Comparison of ENCODE assay signal across 18 mouse cellular contexts in genomic region chr6:124742839-124743514, GRCm38 (mm10). TPM values are rescaled to one million over a fixed set of nuclear protein-coding genes. Genes with fewer than 3 reads are reported as not detected.
DNase-seq lines count a peak whose midpoint lies in the region; ATAC-seq lines count a peak whose summit lies in the region.
"Had no signal": no experiment of that assay in that cellular context is flagged by ENCODE, and none has a peak within 500 bp of the region (broad histone marks: within the 10 kb centered on the region; RNA-seq: fewer than 3 reads in every experiment).

No protein-coding gene starts in this region.

- WGBS in intestine, embryonic 16.5 days: 90% methylated on average over 15 of the region's 15 CpGs
- WGBS in intestine, embryonic 15.5 days: 90% methylated on average over 15 of the region's 15 CpGs
- WGBS in neural tube, embryonic 13.5 days: 92% methylated on average over 15 of the region's 15 CpGs
- WGBS in limb, embryonic 15.5 days: 90% methylated on average over 15 of the region's 15 CpGs

- peaks cover 14% of the 10 kb centered on the region; the same call in 1 of the 2 replicates for H3K36me3 ChIP-seq in intestine, embryonic 16.5 days (ENCODE audit: control insufficient read depth, insufficient read depth, low read length)
- peaks cover 26% of the 10 kb centered on the region for H3K36me3 ChIP-seq in intestine, embryonic 15.5 days
- peaks cover 42% of the 10 kb centered on the region for H3K36me3 ChIP-seq in neural tube, embryonic 13.5 days
- peaks cover 43% of the 10 kb centered on the region for H3K36me3 ChIP-seq in limb, embryonic 15.5 days

- no peak overlapping the region for H3K27ac ChIP-seq in intestine, embryonic 16.5 days (ENCODE audit: low read length)
- no peak overlapping the region for H3K27ac ChIP-seq in intestine, embryonic 15.5 days
- H3K27ac ChIP-seq in neural tube, embryonic 13.5 days (replicated peaks): no peak overlapping the region
- 0 out of 2 replicates have a peak overlapping the region, but pooled peaks have one; percentile 43 for H3K27ac ChIP-seq in limb, embryonic 15.5 days

- no peak overlapping the region for H3K4me2 ChIP-seq in intestine, embryonic 16.5 days (ENCODE audit: low read depth, low read length)
- H3K4me2 ChIP-seq in intestine, embryonic 15.5 days (replicated peaks): no peak overlapping the region
- no peak overlapping the region for H3K4me2 ChIP-seq in neural tube, embryonic 13.5 days
- H3K4me2 ChIP-seq in limb, embryonic 15.5 days: no peak overlapping the region
- H3K4me2 ChIP-seq: forebrain, embryonic 13.5 days; heart, embryonic 15.5 days; midbrain, embryonic 11.5 days had no signal

- ATAC-seq in intestine, embryonic 16.5 days: no peak
- no peak for ATAC-seq in intestine, embryonic 15.5 days
- no peak for ATAC-seq in neural tube, embryonic 13.5 days (ENCODE audit: low read depth)
- no peak for ATAC-seq in limb, embryonic 15.5 days (ENCODE audit: insufficient number of reproducible peaks, low FRiP score, low TSS enrichment, low read depth)
- no peak for ATAC-seq in activated CD4-positive, CD25-positive, alpha-beta regulatory T cell, adult 4 months
- ATAC-seq: forebrain, embryonic 13.5 days had no signal

- H3K9ac ChIP-seq in intestine, embryonic 16.5 days (ENCODE audit: low read depth, low read length): peak overlapping the region; percentile 4; the same call in 1 of the 2 replicates
- no peak overlapping the region for H3K9ac ChIP-seq in intestine, embryonic 15.5 days
- 0 out of 2 replicates have a peak overlapping the region, but pooled peaks have one; percentile 3 for H3K9ac ChIP-seq in neural tube, embryonic 13.5 days
- H3K9ac ChIP-seq in limb, embryonic 15.5 days: no peak overlapping the region
- H3K9ac ChIP-seq: forebrain, embryonic 13.5 days; heart, embryonic 15.5 days had no signal

- no peaks in the 10 kb centered on the region for H3K27me3 ChIP-seq in intestine, embryonic 16.5 days (replicated peaks; ENCODE audit: control insufficient read depth, insufficient read depth, low read length)
- H3K27me3 ChIP-seq in intestine, embryonic 15.5 days (replicated peaks): no peaks in the 10 kb centered on the region
- H3K27me3 ChIP-seq in neural tube, embryonic 13.5 days: no peaks in the 10 kb centered on the region
- no peaks in the 10 kb centered on the region for H3K27me3 ChIP-seq in limb, embryonic 15.5 days
- H3K27me3 ChIP-seq: forebrain, embryonic 13.5 days; heart, embryonic 15.5 days; liver, embryonic 13.5 days had no signal

- H3K9me3 ChIP-seq in intestine, embryonic 16.5 days (ENCODE audit: control insufficient read depth, low read length): no peaks in the 10 kb centered on the region
- no peaks in the 10 kb centered on the region for H3K9me3 ChIP-seq in intestine, embryonic 15.5 days
- no peaks in the 10 kb centered on the region for H3K9me3 ChIP-seq in neural tube, embryonic 13.5 days
- no peaks in the 10 kb centered on the region for H3K9me3 ChIP-seq in limb, embryonic 15.5 days
- H3K9me3 ChIP-seq: forebrain, embryonic 13.5 days; heart, embryonic 15.5 days; liver, embryonic 13.5 days had no signal

- H3K4me3 ChIP-seq in intestine, embryonic 16.5 days (ENCODE audit: low read length): no peak overlapping the region
- H3K4me3 ChIP-seq in intestine, embryonic 15.5 days (replicated peaks): no peak overlapping the region
- no peak overlapping the region for H3K4me3 ChIP-seq in neural tube, embryonic 13.5 days
- no peak overlapping the region for H3K4me3 ChIP-seq in limb, embryonic 15.5 days
- H3K4me3 ChIP-seq: forebrain, embryonic 13.5 days; heart, embryonic 15.5 days; liver, embryonic 13.5 days had no signal

- H3K4me1 ChIP-seq in intestine, embryonic 16.5 days (ENCODE audit: control insufficient read depth, insufficient read depth, low read length): peaks cover 37% of the 10 kb centered on the region
- peaks cover 37% of the 10 kb centered on the region for H3K4me1 ChIP-seq in intestine, embryonic 15.5 days (replicated peaks)
- peaks cover 55% of the 10 kb centered on the region for H3K4me1 ChIP-seq in neural tube, embryonic 13.5 days (replicated peaks)
- peaks cover 55% of the 10 kb centered on the region for H3K4me1 ChIP-seq in limb, embryonic 15.5 days

- peak; percentile 31 to 36 for DNase-seq in cerebellum, adult 18-20 months
- DNase-seq in cerebellum, postnatal 4 days (ENCODE audit: low spot score in 2 of 2): no peak
- DNase-seq in neural tube, embryonic 10.5 days (ENCODE audit: extremely low spot score, low spot score): no peak
- DNase-seq: kidney, postnatal 4 days; liver, embryonic 13.5 days; lung, postnatal 10 days; right cerebral cortex, postnatal 25 days had no signal

RNA-seq across cellular contexts. Expression of gene Grcc10, which starts 1.8 kb away (rescaled TPM):
- polyA plus RNA-seq in intestine, embryonic 16.5 days (2015; fragmentation: Nextera tagmentation; extraction: Ambion mirVana): 309 and 334 TPM in 2 replicates
- 337 and 341 TPM in 2 replicates for polyA plus RNA-seq in intestine, embryonic 15.5 days (2015; fragmentation: Nextera tagmentation; extraction: Ambion mirVana)
- polyA plus RNA-seq in neural tube, embryonic 13.5 days (2015; fragmentation: Nextera tagmentation; extraction: Ambion mirVana): 687 and 693 TPM in 2 replicates
- 356 and 402 TPM in 2 replicates for polyA plus RNA-seq in limb, embryonic 15.5 days (2015; fragmentation: Nextera tagmentation; extraction: Ambion mirVana)
- 100 to 1,000 TPM; 529 to 630 TPM for polyA plus RNA-seq in activated CD4-positive, CD25-positive, alpha-beta regulatory T cell, adult 4 months (2017; shearing (Covaris generic))

RNA-seq across cellular contexts. Expression of gene Ptpn6, which starts 4.5 kb away (rescaled TPM):
- 20.4 and 22.5 TPM in 2 replicates for polyA plus RNA-seq in intestine, embryonic 16.5 days (2015; fragmentation: Nextera tagmentation; extraction: Ambion mirVana)
- polyA plus RNA-seq in intestine, embryonic 15.5 days (2015; fragmentation: Nextera tagmentation; extraction: Ambion mirVana): 16.7 and 17.7 TPM in 2 replicates
- polyA plus RNA-seq in neural tube, embryonic 13.5 days (2015; fragmentation: Nextera tagmentation; extraction: Ambion mirVana): 6.0 and 7.9 TPM in 2 replicates
- polyA plus RNA-seq in limb, embryonic 15.5 days (2015; fragmentation: Nextera tagmentation; extraction: Ambion mirVana): 17.4 and 17.8 TPM in 2 replicates
- polyA plus RNA-seq in activated CD4-positive, CD25-positive, alpha-beta regulatory T cell, adult 4 months (2017; shearing (Covaris generic)): 100 to 1,000 TPM; 138 to 144 TPM

RNA-seq across cellular contexts. Expression of gene Gm45234, which starts 12.8 kb away (rescaled TPM):
- polyA plus RNA-seq in intestine, embryonic 16.5 days (2015; fragmentation: Nextera tagmentation; extraction: Ambion mirVana): not detected in 2 replicates
- polyA plus RNA-seq in intestine, embryonic 15.5 days (2015; fragmentation: Nextera tagmentation; extraction: Ambion mirVana): not detected in 2 replicates
- polyA plus RNA-seq in neural tube, embryonic 13.5 days (2015; fragmentation: Nextera tagmentation; extraction: Ambion mirVana): not detected in 2 replicates
- 0.10 TPM in 1 of 2 replicates, not detected in the other for polyA plus RNA-seq in limb, embryonic 15.5 days (2015; fragmentation: Nextera tagmentation; extraction: Ambion mirVana)
- not detected for polyA plus RNA-seq in activated CD4-positive, CD25-positive, alpha-beta regulatory T cell, adult 4 months (2017; shearing (Covaris generic))
- polyA plus RNA-seq: embryonic facial prominence, embryonic 14.5 days; forebrain, embryonic 13.5 days; gonadal fat pad, adult 2 months; heart, embryonic 15.5 days; intestine, embryonic 14.5 days; liver, embryonic 13.5 days; midbrain, embryonic 11.5 days had no signal

RNA-seq across cellular contexts. Expression of gene Atn1, which starts 13.3 kb away (rescaled TPM):
- 8.3 and 8.8 TPM in 2 replicates for polyA plus RNA-seq in intestine, embryonic 16.5 days (2015; fragmentation: Nextera tagmentation; extraction: Ambion mirVana)
- polyA plus RNA-seq in intestine, embryonic 15.5 days (2015; fragmentation: Nextera tagmentation; extraction: Ambion mirVana): 10.5 and 11.9 TPM in 2 replicates
- polyA plus RNA-seq in neural tube, embryonic 13.5 days (2015; fragmentation: Nextera tagmentation; extraction: Ambion mirVana): 21.0 and 23.1 TPM in 2 replicates
- 15.1 and 15.7 TPM in 2 replicates for polyA plus RNA-seq in limb, embryonic 15.5 days (2015; fragmentation: Nextera tagmentation; extraction: Ambion mirVana)
- 1 to 10 TPM; 3.3 to 5.7 TPM for polyA plus RNA-seq in activated CD4-positive, CD25-positive, alpha-beta regulatory T cell, adult 4 months (2017; shearing (Covaris generic))

RNA-seq across cellular contexts. Expression of gene Eno2, which starts 26.5 kb away (rescaled TPM):
- 7.1 and 7.9 TPM in 2 replicates for polyA plus RNA-seq in intestine, embryonic 16.5 days (2015; fragmentation: Nextera tagmentation; extraction: Ambion mirVana)
- polyA plus RNA-seq in intestine, embryonic 15.5 days (2015; fragmentation: Nextera tagmentation; extraction: Ambion mirVana): 6.0 and 6.8 TPM in 2 replicates
- polyA plus RNA-seq in neural tube, embryonic 13.5 days (2015; fragmentation: Nextera tagmentation; extraction: Ambion mirVana): 67.2 and 69.8 TPM in 2 replicates
- polyA plus RNA-seq in limb, embryonic 15.5 days (2015; fragmentation: Nextera tagmentation; extraction: Ambion mirVana): 7.9 and 9.1 TPM in 2 replicates
- polyA plus RNA-seq in activated CD4-positive, CD25-positive, alpha-beta regulatory T cell, adult 4 months (2017; shearing (Covaris generic)): 1 to 10 TPM; 4.4 to 4.7 TPM

Comparison
In these comparisons a context has a peak if more than half of its experiments do, and no peak if none do; other contexts are left out.
1. DNase-seq: peak in cerebellum, adult 18-20 months (2 of 2); none in cerebellum, postnatal 4 days (0 of 2) and neural tube, embryonic 10.5 days (single experiment).
2. H3K9ac ChIP-seq: peak in intestine, embryonic 16.5 days (single experiment) and neural tube, embryonic 13.5 days (single experiment); none in intestine, embryonic 15.5 days (single experiment) and limb, embryonic 15.5 days (single experiment).